Mouse (Mus musculus): ENCODE results near the gene Chl1.

DNA sequence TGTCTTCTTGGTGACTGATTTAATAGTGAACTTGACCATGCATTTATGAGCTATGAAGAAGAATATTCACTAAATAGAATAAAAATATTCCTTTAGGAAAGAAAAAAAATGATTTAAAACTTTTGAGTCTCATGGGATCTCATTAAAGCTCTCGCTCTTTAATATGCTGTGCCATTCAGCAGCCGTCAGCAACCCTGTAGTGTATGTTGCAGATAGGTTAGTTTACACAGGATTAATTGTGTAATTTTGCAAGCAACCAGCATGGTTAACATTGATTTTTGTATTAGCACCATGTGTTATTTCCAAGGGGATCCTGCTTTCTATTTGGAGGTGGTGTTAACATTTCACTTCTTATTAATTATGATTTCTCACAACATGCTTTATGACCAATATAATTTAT lies 32.2 kb downstream of the Chl1 start:
- no peak for TF ChIP-seq CTCF (IDR thresholded peaks at IDR 0.05; ENCODE audit: low read depth, low read length)
- no peak for TF ChIP-seq POLR2A (IDR thresholded peaks at IDR 0.05; ENCODE audit: insufficient read depth, low read length)
- TF ChIP-seq EP300 (IDR thresholded peaks at IDR 0.05; ENCODE audit: insufficient read depth, low read depth, low read length), result no peak

Data from ES-Bruce4 (cell line).